8 mouse cellular contexts compared by ENCODE assay signal in the genomic region with DNA sequence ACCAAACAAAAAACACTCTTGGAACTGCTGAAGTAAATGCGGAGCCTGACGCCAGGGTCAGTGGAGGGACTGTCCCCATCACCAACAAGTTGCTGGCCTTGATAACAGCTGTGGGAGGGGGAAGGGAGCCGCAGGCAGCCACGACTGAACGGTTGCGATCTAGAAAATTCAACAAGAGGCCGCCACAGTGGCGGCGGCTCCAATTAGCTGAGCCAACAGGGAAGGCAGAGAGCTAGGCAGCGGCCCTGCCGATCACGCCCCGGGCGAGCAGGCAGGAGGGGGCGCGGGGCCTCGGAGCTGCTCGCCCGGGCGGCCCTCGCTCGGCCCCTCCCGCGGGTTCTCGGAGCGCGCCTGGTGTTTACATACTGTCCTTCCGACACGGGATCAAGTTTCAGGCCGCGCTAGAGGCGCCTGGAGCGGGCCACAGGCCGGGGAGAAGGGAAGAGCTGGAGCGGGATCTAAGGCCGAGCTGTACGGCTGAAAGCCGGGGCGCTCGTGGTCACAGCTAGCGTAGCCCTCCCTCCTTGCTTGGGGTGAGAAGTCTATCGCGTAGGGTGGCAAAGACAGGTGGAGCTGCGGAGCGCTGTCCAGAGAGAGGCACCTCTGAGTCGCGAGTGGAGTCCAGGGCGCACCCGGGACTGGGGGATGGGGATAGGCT. TPM values are rescaled to one million over a fixed set of nuclear protein-coding genes. Genes with fewer than 3 reads are reported as not detected.
A peak's percentile ranks its signal among the peaks of the same experiment; 100 is the strongest.
DNase-seq lines count a peak whose midpoint lies in the region; ATAC-seq lines count a peak whose summit lies in the region.

No protein-coding gene starts in this region.

- peak overlapping the region; percentile 38 for H3K4me3 ChIP-seq in embryonic facial prominence, embryonic 14.5 days (ENCODE audit: low read depth, low read length)
- H3K4me3 ChIP-seq in limb, embryonic 15.5 days = peak overlapping the region; percentile 29

- WGBS in embryonic facial prominence, embryonic 14.5 days = 2% methylated on average over 18 of the region's 49 CpGs
- 4% methylated on average over 47 of the region's 49 CpGs for WGBS in limb, embryonic 15.5 days

- peak; percentile 69 for DNase-seq in ovary, postnatal 36 days (ENCODE audit: low spot score)
- no peak for DNase-seq in ovary, postnatal 14 days (ENCODE audit: low spot score)
- DNase-seq in embryonic facial prominence, embryonic 14.5 days (ENCODE audit: low spot score) = peak; percentile 89
- peak; percentile 65 to 73 for DNase-seq in heart, postnatal 10 days
- peak; percentile 54 to 67 for DNase-seq in natural killer cell, adult 2 months (ENCODE audit: low spot score in 2 of 2)
- DNase-seq in cerebellum, postnatal 36 days = no peak

- no peaks in the 10 kb centered on the region for H3K36me3 ChIP-seq in embryonic facial prominence, embryonic 14.5 days (ENCODE audit: control insufficient read depth, insufficient read depth, low read length)
- no peaks in the 10 kb centered on the region for H3K36me3 ChIP-seq in limb, embryonic 15.5 days

- peak overlapping the region; percentile 68 for H3K27ac ChIP-seq in embryonic facial prominence, embryonic 14.5 days (replicated peaks; ENCODE audit: low read depth, low read length)
- peak overlapping the region; percentile 61 for H3K27ac ChIP-seq in limb, embryonic 15.5 days

- intact Hi-C loops in heart, postnatal 10 days (cut with DNase I) = no loop called here

- no peaks in the 10 kb centered on the region for H3K9me3 ChIP-seq in embryonic facial prominence, embryonic 14.5 days (ENCODE audit: control insufficient read depth, low read length)
- no peaks in the 10 kb centered on the region for H3K9me3 ChIP-seq in limb, embryonic 15.5 days

- H3K9ac ChIP-seq in embryonic facial prominence, embryonic 14.5 days (ENCODE audit: low read depth, low read length) = peak overlapping the region; percentile 51; the same call in 1 of the 2 replicates
- 0 out of 2 replicates have a peak overlapping the region, but pooled peaks have one; percentile 17 for H3K9ac ChIP-seq in limb, embryonic 15.5 days

- peak; percentile 53 for ATAC-seq in embryonic facial prominence, embryonic 14.5 days (ENCODE audit: low read depth)
- ATAC-seq in limb, embryonic 15.5 days (ENCODE audit: insufficient number of reproducible peaks, low FRiP score, low TSS enrichment, low read depth) = peak; percentile 37; the same call in 1 of the 2 replicates
- no peak for ATAC-seq in frontal cortex, adult (ENCODE audit: low TSS enrichment)

- peaks cover 85% of the 10 kb centered on the region for H3K27me3 ChIP-seq in embryonic facial prominence, embryonic 14.5 days (replicated peaks; ENCODE audit: control insufficient read depth, insufficient read depth, low read length)
- H3K27me3 ChIP-seq in limb, embryonic 15.5 days = peaks cover 80% of the 10 kb centered on the region

- peak overlapping the region; percentile 81 for H3K4me2 ChIP-seq in embryonic facial prominence, embryonic 14.5 days (ENCODE audit: low read depth, low read length)
- peak overlapping the region; percentile 76 for H3K4me2 ChIP-seq in limb, embryonic 15.5 days

- H3K4me1 ChIP-seq in embryonic facial prominence, embryonic 14.5 days (ENCODE audit: control insufficient read depth, insufficient read depth, low read length) = peaks cover 13% of the 10 kb centered on the region
- peaks cover 59% of the 10 kb centered on the region for H3K4me1 ChIP-seq in limb, embryonic 15.5 days

RNA-seq across cellular contexts. Expression of a gene that starts 26.8 kb away (rescaled TPM):
- polyA plus RNA-seq in embryonic facial prominence, embryonic 14.5 days (2014; fragmentation: Nextera tagmentation; extraction: Ambion mirVana) = 15.0 and 17.7 TPM in 2 replicates
- total RNA-seq in heart, postnatal 10 days (2021) = 10 to 100 TPM; 26.4 to 38.5 TPM
- polyA plus RNA-seq in limb, embryonic 15.5 days (2015; fragmentation: Nextera tagmentation; extraction: Ambion mirVana) = 12.5 and 12.8 TPM in 2 replicates

Comparison
In these comparisons a context has a peak if more than half of its experiments do, and no peak if none do; other contexts are left out.
1. DNase-seq: peak in ovary, postnatal 36 days (single experiment), embryonic facial prominence, embryonic 14.5 days (single experiment), heart, postnatal 10 days (2 of 2) and natural killer cell, adult 2 months (2 of 2); none in ovary, postnatal 14 days (single experiment) and cerebellum, postnatal 36 days (0 of 2).